Mouse (Mus musculus): ENCODE measurements around the gene Coro2a. TPM values are rescaled to one million over a fixed set of nuclear protein-coding genes. Genes with fewer than 3 reads are reported as not detected.

Coro2a gene
- total RNA-seq (2014; rRNA removed; ENCODE audit: low replicate concordance) (0.70 and 1.6 TPM in 2 replicates), polyA plus RNA-seq (2015; fragmentation: Nextera tagmentation; extraction: Ambion mirVana) (0.22 and 0.26 TPM in 2 replicates)

- DNase-seq (ENCODE audit: low spot score): peak; percentile 53
- ATAC-seq (ENCODE audit: insufficient read depth, low read depth): peak; percentile 54
- no peak within 1 kb of the TSS for H3K27ac ChIP-seq (ENCODE audit: low read depth)
- peaks cover 54% of the 10 kb centered on the region for H3K27me3 ChIP-seq (ENCODE audit: control insufficient read depth, insufficient read depth, low read length)
- 2% methylated on average over 57 of the region's 66 CpGs for WGBS
- peak within 1 kb of the TSS; percentile 55 for H3K4me3 ChIP-seq (ENCODE audit: low read depth, low read length)
- peaks cover 10% of the 10 kb centered on the region; the same call in 1 of the 2 replicates for H3K4me1 ChIP-seq (ENCODE audit: control insufficient read depth, insufficient read depth)
- H3K9me3 ChIP-seq (replicated peaks; ENCODE audit: control insufficient read depth, low read length): no peaks in the 10 kb centered on the region
- TF ChIP-seq EP300 (IDR thresholded peaks at IDR 0.05; ENCODE audit: low read depth) (no peak), CTCF (IDR thresholded peaks at IDR 0.05; ENCODE audit: low read depth) (peak; percentile 70)
- no peaks in the 10 kb centered on the region for H3K36me3 ChIP-seq (replicated peaks; ENCODE audit: control insufficient read depth, insufficient read depth, low read length)
- peak within 1 kb of the TSS; percentile 86 for H3K4me2 ChIP-seq (ENCODE audit: low read depth, low read length)
- peak within 1 kb of the TSS; percentile 17 for H3K9ac ChIP-seq (replicated peaks; ENCODE audit: low read depth, low read length)
Observed at GRCm38 (mm10) chr4:46601844-46602423, at the start of gene Coro2a. Gene Coro2a, minus strand, starts transcription at chr4:46602202.

- DNase-seq (ENCODE audit: low spot score) (peak; percentile 88), ATAC-seq (ENCODE audit: insufficient read depth, low read depth) (peak; percentile 96)
- H3K9me3 ChIP-seq (replicated peaks; ENCODE audit: control insufficient read depth, low read length): no peaks in the 10 kb centered on the region
- TF ChIP-seq EP300 (IDR thresholded peaks at IDR 0.05; ENCODE audit: low read depth) (peak; percentile 53; the same call in 1 of the 2 replicates), CTCF (IDR thresholded peaks at IDR 0.05; ENCODE audit: low read depth) (peak; percentile 37; the same call in 1 of the 2 replicates)
- H3K36me3 ChIP-seq (replicated peaks; ENCODE audit: control insufficient read depth, insufficient read depth, low read length): no peaks in the 10 kb centered on the region
- WGBS: under 1% methylated on average over 69 of the region's 69 CpGs
- peak within 1 kb of the TSS; percentile 90 for H3K4me2 ChIP-seq (ENCODE audit: low read depth, low read length)
- H3K9ac ChIP-seq (replicated peaks; ENCODE audit: low read depth, low read length): peak within 1 kb of the TSS; percentile 57
- peak within 1 kb of the TSS; percentile 80 for H3K27ac ChIP-seq (ENCODE audit: low read depth)
- peaks cover 12% of the 10 kb centered on the region for H3K4me1 ChIP-seq (ENCODE audit: control insufficient read depth, insufficient read depth)
- peaks cover 28% of the 10 kb centered on the region for H3K27me3 ChIP-seq (ENCODE audit: control insufficient read depth, insufficient read depth, low read length)
- H3K4me3 ChIP-seq (ENCODE audit: low read depth, low read length): peak within 1 kb of the TSS; percentile 74
Observed at GRCm38 (mm10) chr4:46650086-46650753, 48.2 kb upstream of the Coro2a start, which contains the start of gene Tbc1d2. Gene Tbc1d2, minus strand, starts transcription at chr4:46650209.

- H3K27me3 ChIP-seq (ENCODE audit: control insufficient read depth, insufficient read depth, low read length): peaks cover 28% of the 10 kb centered on the region
- no peak overlapping the region for H3K27ac ChIP-seq (ENCODE audit: low read depth)
Observed at GRCm38 (mm10) chr4:46649161-46649560, 47.2 kb upstream of the Coro2a start.

DNA sequence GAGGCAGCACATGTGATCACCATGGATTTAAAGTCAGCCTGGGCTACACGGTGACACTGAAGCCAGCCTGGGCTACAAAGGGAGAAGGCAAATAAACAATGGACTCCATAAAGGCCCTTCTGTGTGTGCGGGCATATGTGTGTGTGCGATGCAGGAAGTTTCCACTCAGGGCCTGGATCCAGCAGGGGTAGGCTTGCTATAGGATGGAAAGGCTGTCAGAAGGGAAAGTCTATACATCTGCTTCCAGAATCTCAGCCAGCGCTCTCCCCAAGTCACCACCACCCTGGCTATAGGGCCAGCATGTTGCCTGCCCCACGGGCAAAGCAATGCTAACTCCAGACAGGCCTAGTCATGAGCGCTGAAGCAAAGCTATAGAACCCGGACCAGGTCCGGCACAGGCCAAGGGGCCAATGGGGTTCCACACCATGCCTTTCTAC is 41.7 kb upstream of the Coro2a start:
- TF ChIP-seq CTCF (IDR thresholded peaks at IDR 0.05; ENCODE audit: low read depth) (no peak), EP300 (IDR thresholded peaks at IDR 0.05; ENCODE audit: low read depth) (no peak)
- ATAC-seq (ENCODE audit: insufficient read depth, low read depth) (no peak; the same call in 1 of the 2 replicates), DNase-seq (ENCODE audit: low spot score) (no peak)
- H3K4me3 ChIP-seq (ENCODE audit: low read depth, low read length): no peak overlapping the region
- H3K9me3 ChIP-seq (replicated peaks; ENCODE audit: control insufficient read depth, low read length): no peaks in the 10 kb centered on the region
- 0 out of 2 replicates have a peak, but pooled peaks cover 7% of the 10 kb centered on the region for H3K4me1 ChIP-seq (ENCODE audit: control insufficient read depth, insufficient read depth)
- 80% methylated on average over 8 of the region's 8 CpGs for WGBS
- peaks cover under 1% of the 10 kb centered on the region; the same call in 1 of the 2 replicates for H3K27me3 ChIP-seq (ENCODE audit: control insufficient read depth, insufficient read depth, low read length)
- no peaks in the 10 kb centered on the region for H3K36me3 ChIP-seq (replicated peaks; ENCODE audit: control insufficient read depth, insufficient read depth, low read length)
- H3K9ac ChIP-seq (replicated peaks; ENCODE audit: low read depth, low read length): no peak overlapping the region
- peak overlapping the region; percentile 72 for H3K27ac ChIP-seq (ENCODE audit: low read depth)
- H3K4me2 ChIP-seq (ENCODE audit: low read depth, low read length): no peak overlapping the region

More at GRCm38 (mm10) chr4:46649161-46649560, 47.2 kb upstream of the Coro2a start:
- H3K36me3 ChIP-seq (replicated peaks; ENCODE audit: control insufficient read depth, insufficient read depth, low read length): no peaks in the 10 kb centered on the region
- peak overlapping the region; percentile 90 for H3K4me2 ChIP-seq (ENCODE audit: low read depth, low read length)
- peaks cover 12% of the 10 kb centered on the region for H3K4me1 ChIP-seq (ENCODE audit: control insufficient read depth, insufficient read depth)
- TF ChIP-seq EP300 (IDR thresholded peaks at IDR 0.05; ENCODE audit: low read depth) (no peak), CTCF (IDR thresholded peaks at IDR 0.05; ENCODE audit: low read depth) (no peak)
- H3K9me3 ChIP-seq (replicated peaks; ENCODE audit: control insufficient read depth, low read length): no peaks in the 10 kb centered on the region
- DNase-seq (ENCODE audit: low spot score) (no peak), ATAC-seq (ENCODE audit: insufficient read depth, low read depth) (no peak)
- 0 out of 2 replicates have a peak overlapping the region, but pooled peaks have one; percentile 40 for H3K9ac ChIP-seq (replicated peaks; ENCODE audit: low read depth, low read length)
- peak overlapping the region; percentile 74 for H3K4me3 ChIP-seq (ENCODE audit: low read depth, low read length)
- WGBS: 58% methylated on average over 4 of the region's 4 CpGs

- Histone ChIP-seq H3K4me3 (ENCODE audit: low read depth, low read length) (no peak overlapping the region), H3K9ac (replicated peaks; ENCODE audit: low read depth, low read length) (no peak overlapping the region), H3K4me2 (ENCODE audit: low read depth, low read length) (no peak overlapping the region), H3K36me3 (replicated peaks; ENCODE audit: control insufficient read depth, insufficient read depth, low read length) (no peaks in the 10 kb centered on the region), H3K27ac (ENCODE audit: low read depth) (peak overlapping the region; percentile 83), H3K9me3 (replicated peaks; ENCODE audit: control insufficient read depth, low read length) (no peaks in the 10 kb centered on the region), H3K27me3 (ENCODE audit: control insufficient read depth, insufficient read depth, low read length) (no peaks in the 10 kb centered on the region), H3K4me1 (ENCODE audit: control insufficient read depth, insufficient read depth) (0 out of 2 replicates have a peak, but pooled peaks cover 7% of the 10 kb centered on the region)
- peak; percentile 79 for ATAC-seq (ENCODE audit: insufficient read depth, low read depth)
- TF ChIP-seq CTCF (IDR thresholded peaks at IDR 0.05; ENCODE audit: low read depth) (no peak), EP300 (IDR thresholded peaks at IDR 0.05; ENCODE audit: low read depth) (no peak)
- WGBS: 46% methylated on average over 8 of the region's 8 CpGs
- peak; percentile 16 for DNase-seq (ENCODE audit: low spot score)
Observed at GRCm38 (mm10) chr4:46642924-46643675, 41.1 kb upstream of the Coro2a start.
